In genomic region chr11:23271770-23272724, GRCm38 (mm10) we compare ENCODE assay signal across 9 mouse cellular contexts. TPM values are rescaled to one million over a fixed set of nuclear protein-coding genes. Genes with fewer than 3 reads are reported as not detected.
A peak's percentile ranks its signal among the peaks of the same experiment; 100 is the strongest.
DNase-seq lines count a peak whose midpoint lies in the region; ATAC-seq lines count a peak whose summit lies in the region.
"Had no signal": no experiment of that assay in that cellular context is flagged by ENCODE, and none has a peak within 500 bp of the region (broad histone marks: within the 10 kb centered on the region; RNA-seq: fewer than 3 reads in every experiment).

No protein-coding gene starts in this region.

- H3K36me3 ChIP-seq in forebrain, embryonic 12.5 days (replicated peaks): peaks cover 72% of the 10 kb centered on the region
- peaks cover 98% of the 10 kb centered on the region for H3K36me3 ChIP-seq in forebrain, embryonic 10.5 days (replicated peaks)
- peaks cover 65% of the 10 kb centered on the region for H3K36me3 ChIP-seq in neural tube, embryonic 13.5 days
- H3K36me3 ChIP-seq in midbrain, embryonic 16.5 days (ENCODE audit: control insufficient read depth, insufficient read depth, low read length): peaks cover 16% of the 10 kb centered on the region

- no peak overlapping the region for H3K4me2 ChIP-seq in forebrain, embryonic 12.5 days
- no peak overlapping the region for H3K4me2 ChIP-seq in neural tube, embryonic 13.5 days
- no peak overlapping the region for H3K4me2 ChIP-seq in midbrain, embryonic 16.5 days (ENCODE audit: low read length)
- H3K4me2 ChIP-seq: heart, embryonic 13.5 days had no signal

- no peak overlapping the region for H3K27ac ChIP-seq in forebrain, embryonic 12.5 days
- no peak overlapping the region for H3K27ac ChIP-seq in forebrain, embryonic 10.5 days
- H3K27ac ChIP-seq in neural tube, embryonic 13.5 days (replicated peaks): no peak overlapping the region; the same call in 1 of the 2 replicates
- no peak overlapping the region for H3K27ac ChIP-seq in midbrain, embryonic 16.5 days (ENCODE audit: low read length)
- H3K27ac ChIP-seq: heart, embryonic 13.5 days had no signal

- H3K4me3 ChIP-seq in forebrain, embryonic 12.5 days (replicated peaks): no peak overlapping the region
- no peak overlapping the region for H3K4me3 ChIP-seq in forebrain, embryonic 10.5 days
- no peak overlapping the region for H3K4me3 ChIP-seq in neural tube, embryonic 13.5 days
- no peak overlapping the region for H3K4me3 ChIP-seq in midbrain, embryonic 16.5 days (ENCODE audit: low read depth, low read length)
- H3K4me3 ChIP-seq: heart, embryonic 13.5 days had no signal

- no peak overlapping the region for H3K9ac ChIP-seq in forebrain, embryonic 12.5 days
- no peak overlapping the region for H3K9ac ChIP-seq in neural tube, embryonic 13.5 days
- no peak overlapping the region for H3K9ac ChIP-seq in midbrain, embryonic 16.5 days (ENCODE audit: low read depth, low read length)
- H3K9ac ChIP-seq: heart, embryonic 13.5 days had no signal

- peak; percentile 53; the same call in 1 of the 2 replicates for ATAC-seq in forebrain, embryonic 12.5 days (ENCODE audit: low FRiP score)
- 0 out of 2 replicates have a peak, but pooled peaks have one; percentile 27 for ATAC-seq in neural tube, embryonic 13.5 days (ENCODE audit: low read depth)
- peak; percentile 84 for ATAC-seq in inflammation-experienced regulatory T-cells, adult 6 months
- ATAC-seq in midbrain, embryonic 16.5 days: peak; percentile 66; the same call in 1 of the 2 replicates

- no peaks in the 10 kb centered on the region for H3K9me3 ChIP-seq in forebrain, embryonic 12.5 days
- no peaks in the 10 kb centered on the region for H3K9me3 ChIP-seq in forebrain, embryonic 10.5 days
- H3K9me3 ChIP-seq in neural tube, embryonic 13.5 days: no peaks in the 10 kb centered on the region
- no peaks in the 10 kb centered on the region for H3K9me3 ChIP-seq in midbrain, embryonic 16.5 days (replicated peaks; ENCODE audit: control insufficient read depth, low read length, poor library complexity, severe bottlenecking)
- H3K9me3 ChIP-seq: heart, embryonic 13.5 days had no signal

- no peaks in the 10 kb centered on the region for H3K27me3 ChIP-seq in forebrain, embryonic 12.5 days
- no peaks in the 10 kb centered on the region for H3K27me3 ChIP-seq in forebrain, embryonic 10.5 days (ENCODE audit: poor library complexity, severe bottlenecking)
- no peaks in the 10 kb centered on the region for H3K27me3 ChIP-seq in neural tube, embryonic 13.5 days
- H3K27me3 ChIP-seq in midbrain, embryonic 16.5 days (ENCODE audit: control insufficient read depth, insufficient read depth, low read depth, low read length): no peaks in the 10 kb centered on the region
- H3K27me3 ChIP-seq: heart, embryonic 13.5 days had no signal

- no peak for DNase-seq in forebrain, embryonic 10.5 days (ENCODE audit: extremely low spot score, low spot score)
- no peak for DNase-seq in neural tube, embryonic 10.5 days (ENCODE audit: extremely low spot score, low spot score)
- DNase-seq in cerebellum, adult 9-10 months: peak; percentile 57
- DNase-seq in gastrocnemius, postnatal 10 days: no peak

- WGBS in forebrain, embryonic 12.5 days: 85% methylated on average over 4 of the region's 4 CpGs
- 89% methylated on average over 4 of the region's 4 CpGs for WGBS in forebrain, embryonic 10.5 days
- 89% methylated on average over 4 of the region's 4 CpGs for WGBS in neural tube, embryonic 13.5 days
- WGBS in midbrain, embryonic 16.5 days: 72% methylated on average over 4 of the region's 4 CpGs

- H3K4me1 ChIP-seq in forebrain, embryonic 12.5 days: no peaks in the 10 kb centered on the region
- H3K4me1 ChIP-seq in forebrain, embryonic 10.5 days: no peaks in the 10 kb centered on the region
- H3K4me1 ChIP-seq in neural tube, embryonic 13.5 days (replicated peaks): no peaks in the 10 kb centered on the region
- no peaks in the 10 kb centered on the region for H3K4me1 ChIP-seq in midbrain, embryonic 16.5 days (ENCODE audit: control insufficient read depth, insufficient read depth, low read length)
- H3K4me1 ChIP-seq: heart, embryonic 13.5 days had no signal

RNA-seq across cellular contexts. Expression of gene Xpo1, which starts 16.2 kb away (rescaled TPM):
- polyA plus RNA-seq in forebrain, embryonic 12.5 days (2016; fragmentation: Nextera tagmentation; extraction: Ambion mirVana): 169 and 171 TPM in 2 replicates
- polyA plus RNA-seq in forebrain, embryonic 10.5 days (2016; fragmentation: Nextera tagmentation; extraction: Ambion mirVana): 135 and 146 TPM in 2 replicates
- 66.7 and 74.3 TPM in 2 replicates for polyA plus RNA-seq in neural tube, embryonic 13.5 days (2015; fragmentation: Nextera tagmentation; extraction: Ambion mirVana)
- 10 to 100 TPM; 38.4 to 67.4 (median 52.2) TPM for polyA plus RNA-seq in inflammation-experienced regulatory T-cells, adult 6 months (2017; shearing (Covaris generic))
- 69.7 and 80.6 TPM in 2 replicates for polyA plus RNA-seq in midbrain, embryonic 16.5 days (2015; fragmentation: Nextera tagmentation; extraction: Ambion mirVana)
- 10 to 100 TPM; 38.0 to 50.6 TPM for total RNA-seq in gastrocnemius, postnatal 10 days (2021)

RNA-seq across cellular contexts. Expression of gene Usp34, which starts 34.6 kb away (rescaled TPM):
- 30.9 and 32.1 TPM in 2 replicates for polyA plus RNA-seq in forebrain, embryonic 12.5 days (2016; fragmentation: Nextera tagmentation; extraction: Ambion mirVana)
- 21.7 and 26.1 TPM in 2 replicates for polyA plus RNA-seq in forebrain, embryonic 10.5 days (2016; fragmentation: Nextera tagmentation; extraction: Ambion mirVana)
- polyA plus RNA-seq in neural tube, embryonic 13.5 days (2015; fragmentation: Nextera tagmentation; extraction: Ambion mirVana): 27.3 and 29.6 TPM in 2 replicates
- polyA plus RNA-seq in inflammation-experienced regulatory T-cells, adult 6 months (2017; shearing (Covaris generic)): 10 to 100 TPM; 35.3 to 61.9 (median 48.4) TPM
- 32.3 and 35.1 TPM in 2 replicates for polyA plus RNA-seq in midbrain, embryonic 16.5 days (2015; fragmentation: Nextera tagmentation; extraction: Ambion mirVana)
- total RNA-seq in gastrocnemius, postnatal 10 days (2021): 10 to 100 TPM; 37.8 to 40.7 TPM

Comparison
In these comparisons a context has a peak if more than half of its experiments do, and no peak if none do; other contexts are left out.
1. ATAC-seq: peak in every context shown above with its lines; median percentile 84 in inflammation-experienced regulatory T-cells, adult 6 months; 66 in midbrain, embryonic 16.5 days; 53 in forebrain, embryonic 12.5 days; 27 in neural tube, embryonic 13.5 days.